Mouse (Mus musculus) spleen, postnatal 10 days (tissue): ENCODE data around the gene Olfr926.
"Not testable (repeated sequence)": the region's sequence is repeated elsewhere in the genome, so short reads cannot be mapped to it uniquely, and the experiment has no call there.

ENCODE experiments used
- DNase-seq, 2 experiments: peaks; one replicate each; pipeline ENCODE4 v3.0.0; 2021 to 2022; ENCODE audit warnings: low spot score in 2 of 2

Gene Olfr926

DNA sequence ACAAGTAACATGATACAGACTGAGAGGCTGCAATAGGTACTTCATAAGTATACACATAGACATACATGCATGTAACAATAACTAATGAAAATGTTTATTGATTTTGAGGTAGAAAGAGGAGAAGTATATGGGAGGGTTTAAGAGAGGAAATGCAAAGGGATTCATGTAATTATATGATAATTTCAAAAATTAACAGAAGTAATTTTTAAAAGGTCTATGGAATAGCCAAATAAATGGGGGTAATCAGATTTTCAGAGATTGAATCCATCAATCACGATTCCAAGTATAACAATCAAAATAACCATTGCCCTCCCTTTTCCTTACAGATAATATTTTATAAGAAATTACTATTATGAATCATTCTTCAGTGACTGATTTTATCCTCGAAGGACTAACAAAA, at the start of gene Olfr926:
TSS of gene Olfr926 (plus strand) at position 301 of the 400 bp plus-strand sequence.
- DNase-seq, result no peak

DNA sequence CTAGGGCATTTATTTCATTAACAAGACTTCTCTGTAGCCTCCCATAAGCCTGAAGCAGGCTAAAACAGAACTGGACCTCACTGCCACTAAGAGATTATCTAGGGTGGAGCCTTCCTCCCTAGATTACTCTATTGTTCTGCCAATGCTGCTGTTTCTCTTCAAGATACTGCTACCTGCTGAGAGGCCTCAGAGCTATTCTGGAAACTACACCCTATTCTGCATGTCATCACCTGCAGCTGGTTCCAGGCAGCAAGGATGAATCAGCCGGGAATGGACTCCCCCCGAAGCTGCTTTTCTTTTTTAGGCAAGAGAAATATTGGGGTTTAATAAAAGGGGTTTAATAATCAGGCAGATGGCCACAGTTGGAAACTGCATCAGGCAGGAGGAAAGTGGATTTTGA, 43.9 kb upstream of the Olfr926 start:
- no peak for DNase-seq

DNA sequence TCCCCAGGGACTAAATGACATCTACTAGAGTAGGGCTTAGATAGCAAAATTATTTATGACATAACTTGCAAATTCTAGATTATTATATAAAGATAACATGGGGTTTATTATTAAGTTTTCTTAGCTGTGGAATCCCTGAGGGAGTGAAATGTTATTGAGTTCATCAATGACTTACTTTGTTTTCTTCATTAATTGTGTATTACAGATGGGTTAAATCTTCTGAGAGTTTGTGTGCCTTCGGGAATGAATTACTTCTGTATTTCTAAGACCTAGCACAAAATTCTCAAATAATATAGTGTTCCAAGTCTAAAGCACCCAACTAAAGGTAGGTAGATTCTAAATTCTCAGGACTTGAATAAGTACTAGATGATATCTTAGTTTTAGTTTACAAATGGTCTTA, 32.8 kb upstream of the Olfr926 start, which contains the start of gene Olfr924:
TSS of gene Olfr924 (plus strand) at position 301 of the 400 bp plus-strand sequence.
- no peak for DNase-seq

DNA sequence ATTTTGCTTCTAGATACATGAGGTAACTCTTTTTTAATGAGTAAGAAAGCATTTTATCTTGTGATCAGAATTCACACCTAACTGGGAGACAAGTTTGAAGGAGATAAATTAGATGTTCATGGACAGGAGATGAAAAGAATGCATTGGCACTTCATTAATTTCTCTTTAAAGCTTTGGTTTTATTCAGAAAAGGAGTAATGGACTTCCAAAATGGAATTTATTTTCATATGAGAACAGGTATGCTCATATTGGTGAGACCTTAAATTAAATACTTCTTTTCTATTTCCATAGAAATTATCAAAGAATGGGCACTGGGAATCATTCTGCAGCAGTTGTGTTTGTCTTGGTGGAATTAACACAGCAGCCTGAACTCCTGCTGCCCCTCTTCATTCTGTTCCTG, 22.2 kb upstream of the Olfr926 start, which contains the start of gene Olfr26:
TSS of gene Olfr26 (plus strand) at position 301 of the 400 bp plus-strand sequence.
- no peak for DNase-seq

DNA sequence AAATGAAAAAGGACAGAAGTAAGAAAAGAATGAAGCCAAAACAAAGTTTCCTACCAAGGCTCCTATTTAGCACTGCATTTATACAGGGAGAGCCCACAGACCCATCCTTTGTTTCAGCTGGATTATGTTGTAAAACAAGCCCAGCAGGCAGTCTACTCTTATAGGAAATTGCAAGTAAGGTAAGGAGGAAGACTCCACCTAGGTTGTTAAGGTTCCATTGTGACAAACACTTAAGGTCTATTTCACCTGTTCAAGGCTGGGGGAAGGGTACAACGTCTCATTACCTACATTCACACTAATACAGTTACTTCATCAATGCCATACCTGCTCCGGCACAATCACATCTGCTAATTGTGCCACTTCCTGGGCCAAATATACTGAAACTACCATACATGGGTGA, 2.0 kb upstream of the Olfr926 start:
- not testable (repeated sequence) for DNase-seq
